Mouse (Mus musculus) intestine, postnatal 0 days (tissue): ENCODE data around the gene Wdr34. TPM values are rescaled to one million over a fixed set of nuclear protein-coding genes. Genes with fewer than 3 reads are reported as not detected.
A peak's percentile ranks its signal among the peaks of the same experiment; 100 is the strongest.

Source experiments
- ATAC-seq: fragments of 200-750 bp; cut with Nextera tagmentation; 2 replicates; pipeline ENCODE4 v1.8.0; 2017; ENCODE audit warnings: mild to moderate bottlenecking, moderate TSS enrichment, moderate library complexity
- H3K27ac ChIP-seq: fragments of 300-500 bp; sonication (generic); 2 replicates; pipeline ENCODE4 v1.5.1; 2014; ENCODE audit warnings: mild to moderate bottlenecking, low read depth, low read length, moderate library complexity
- H3K27me3 ChIP-seq: fragments of 300-500 bp; sonication (generic); replicated peaks from 2 replicates; pipeline ENCODE4 v1.6.1; 2014; ENCODE audit warnings: low read length, mixed read lengths; ENCODE audit not compliant: control insufficient read depth, insufficient read depth
- H3K36me3 ChIP-seq: fragments of 300-500 bp; sonication (generic); 2 replicates; pipeline ENCODE4 v1.6.1; 2014; ENCODE audit warnings: mild to moderate bottlenecking, moderate library complexity; ENCODE audit not compliant: control insufficient read depth, insufficient read depth
- H3K4me1 ChIP-seq: fragments of 300-500 bp; sonication (generic); replicated peaks from 2 replicates; pipeline ENCODE4 v1.6.1; 2014; ENCODE audit warnings: antibody characterized with exemption, low read length, mixed read lengths; ENCODE audit not compliant: control insufficient read depth, insufficient read depth
- H3K4me2 ChIP-seq: fragments of 300-500 bp; sonication (generic); replicated peaks from 2 replicates; pipeline ENCODE4 v1.6.1; 2014; ENCODE audit warnings: low read depth, mild to moderate bottlenecking, moderate library complexity
- H3K4me3 ChIP-seq: fragments of 300-500 bp; sonication (generic); 2 replicates; pipeline ENCODE4 v1.5.1; 2014; ENCODE audit warnings: low read depth, low read length
- H3K9ac ChIP-seq: fragments of 300-500 bp; sonication (generic); 2 replicates; pipeline ENCODE4 v1.6.1; 2014; ENCODE audit warnings: mild to moderate bottlenecking, low read depth, low read length
- H3K9me3 ChIP-seq: fragments of 300-500 bp; sonication (generic); 2 replicates; pipeline ENCODE4 v1.6.1; 2016; ENCODE audit warnings: mixed run types; ENCODE audit not compliant: control insufficient read depth
- CTCF ChIP-seq: sonication (generic); IDR thresholded peaks from 2 replicates; pipeline ENCODE4 v1.5.1; 2016; ENCODE audit warnings: low read depth, mild to moderate bottlenecking, control low read depth, antibody characterized with exemption, moderate library complexity
- WGBS: fragments of 180-500 bp; shearing (Covaris S2); extraction: QIAGEN DNeasy Blood & Tissue Kit; methylation state at CpG from one replicate; pipeline ENCODE4 v1.1.7; 2014; 5-methylcytosine and 5-hydroxymethylcytosine counted together
- polyA plus RNA-seq: library from polyadenylated mRNA; unstranded; fragments of >200 nt; fragmentation: Nextera tagmentation; extraction: Ambion mirVana; gene quantifications from 2 replicates; pipeline ENCODE4 v1.2.1, GENCODE M21; 2015

Gene Wdr34
- 4.9 and 5.9 TPM in 2 replicates for polyA plus RNA-seq

GRCm38 (mm10) chr2:30048699-30049388, at the start of gene Wdr34:
Gene Wdr34 (minus strand): TSS chr2:30048881.
- peak within 1 kb of the TSS; percentile 85 for H3K27ac ChIP-seq
- peak within 1 kb of the TSS; percentile 63 for H3K4me2 ChIP-seq
- H3K4me3 ChIP-seq: peak within 1 kb of the TSS; percentile 49
- no peaks in the 10 kb centered on the region for H3K27me3 ChIP-seq
- no peaks in the 10 kb centered on the region for H3K9me3 ChIP-seq
- no peak for TF ChIP-seq CTCF
- no peaks in the 10 kb centered on the region for H3K36me3 ChIP-seq
- peak within 1 kb of the TSS; percentile 59 for H3K9ac ChIP-seq
- WGBS: under 1% methylated on average over 54 of the region's 54 CpGs
- no peaks in the 10 kb centered on the region for H3K4me1 ChIP-seq
- ATAC-seq: peak; percentile 92

- 71% methylated on average over 2 of the region's 2 CpGs for WGBS
Measured at GRCm38 (mm10) chr2:30095882-30096527, 47.3 kb upstream of the Wdr34 start.

GRCm38 (mm10) chr2:30094208-30094588, 45.5 kb upstream of the Wdr34 start:
- Histone ChIP-seq H3K36me3 (peaks cover 43% of the 10 kb centered on the region), H3K4me2 (peak overlapping the region; percentile 88), H3K9ac (peak overlapping the region; percentile 45), H3K4me3 (peak overlapping the region; percentile 85), H3K27ac (peak overlapping the region; percentile 60; the same call in 1 of the 2 replicates), H3K9me3 (no peaks in the 10 kb centered on the region), H3K4me1 (peaks cover 4% of the 10 kb centered on the region; the same call in 1 of the 2 replicates), H3K27me3 (no peaks in the 10 kb centered on the region)
- ATAC-seq: no peak
- no peak for TF ChIP-seq CTCF
- WGBS: under 1% methylated on average over 13 of the region's 13 CpGs

More at GRCm38 (mm10) chr2:30095882-30096527, 47.3 kb upstream of the Wdr34 start:
- Histone ChIP-seq H3K4me2 (no peak overlapping the region), H3K27ac (no peak overlapping the region), H3K27me3 (no peaks in the 10 kb centered on the region), H3K9ac (no peak overlapping the region), H3K36me3 (peaks cover 35% of the 10 kb centered on the region), H3K4me3 (no peak overlapping the region), H3K9me3 (no peaks in the 10 kb centered on the region), H3K4me1 (peaks cover 4% of the 10 kb centered on the region; the same call in 1 of the 2 replicates)
- ATAC-seq: no peak
- TF ChIP-seq CTCF: peak; percentile 81

- under 1% methylated on average over 51 of the region's 51 CpGs for WGBS
- TF ChIP-seq CTCF: no peak; the same call in 1 of the 2 replicates
- Histone ChIP-seq H3K4me3 (peak within 1 kb of the TSS; percentile 85), H3K9ac (peak within 1 kb of the TSS; percentile 72), H3K36me3 (peaks cover 38% of the 10 kb centered on the region), H3K4me1 (peaks cover 4% of the 10 kb centered on the region; the same call in 1 of the 2 replicates), H3K27ac (peak within 1 kb of the TSS; percentile 74), H3K4me2 (peak within 1 kb of the TSS; percentile 88), H3K27me3 (no peaks in the 10 kb centered on the region), H3K9me3 (no peaks in the 10 kb centered on the region)
- peak; percentile 98 for ATAC-seq
Measured at GRCm38 (mm10) chr2:30093471-30094207, 45.0 kb upstream of the Wdr34 start, which contains the start of gene Zdhhc12. Gene Zdhhc12 (minus strand): TSS chr2:30093648.

- 42% methylated on average over 6 of the region's 6 CpGs for WGBS
- H3K4me3 ChIP-seq: peak overlapping the region; percentile 85
- peak overlapping the region; percentile 72; the same call in 1 of the 2 replicates for H3K9ac ChIP-seq
- no peaks in the 10 kb centered on the region for H3K9me3 ChIP-seq
- peaks cover 4% of the 10 kb centered on the region; the same call in 1 of the 2 replicates for H3K4me1 ChIP-seq
- TF ChIP-seq CTCF: no peak
- H3K27me3 ChIP-seq: no peaks in the 10 kb centered on the region
- ATAC-seq: no peak
- peaks cover 30% of the 10 kb centered on the region for H3K36me3 ChIP-seq
- H3K4me2 ChIP-seq: peak overlapping the region; percentile 88
- H3K27ac ChIP-seq: no peak overlapping the region
Measured at GRCm38 (mm10) chr2:30092280-30092918, 43.7 kb upstream of the Wdr34 start.
